In genomic region chr4:140606197-140606596, GRCm38 (mm10) we compare ENCODE assay signal across 25 mouse cellular contexts. TPM values are rescaled to one million over a fixed set of nuclear protein-coding genes. Genes with fewer than 3 reads are reported as not detected.
DNase-seq lines count a peak whose midpoint lies in the region; ATAC-seq and TF ChIP-seq lines count a peak whose summit lies in the region.
"Had no signal": no experiment of that assay in that cellular context is flagged by ENCODE, and none has a peak within 500 bp of the region (broad histone marks: within the 10 kb centered on the region; RNA-seq: fewer than 3 reads in every experiment).

No protein-coding gene starts in this region.

- peaks cover 51% of the 10 kb centered on the region for H3K36me3 ChIP-seq in hindbrain, embryonic 14.5 days (replicated peaks; ENCODE audit: control insufficient read depth, insufficient read depth)
- no peaks in the 10 kb centered on the region for H3K36me3 ChIP-seq in hindbrain, embryonic 11.5 days (ENCODE audit: control insufficient read depth, insufficient read depth, low read length)
- H3K36me3 ChIP-seq in forebrain, embryonic 16.5 days (ENCODE audit: control insufficient read depth, insufficient read depth) = peaks cover 4% of the 10 kb centered on the region
- H3K36me3 ChIP-seq in midbrain, embryonic 15.5 days (replicated peaks) = 0 out of 2 replicates have a peak, but pooled peaks cover 12% of the 10 kb centered on the region
- H3K36me3 ChIP-seq: liver, embryonic 12.5 days had no signal

- no peak overlapping the region for H3K4me2 ChIP-seq in hindbrain, embryonic 14.5 days (replicated peaks)
- no peak overlapping the region for H3K4me2 ChIP-seq in hindbrain, embryonic 11.5 days (replicated peaks; ENCODE audit: low read depth, low read length)
- H3K4me2 ChIP-seq in forebrain, embryonic 16.5 days (ENCODE audit: low read length) = no peak overlapping the region
- no peak overlapping the region for H3K4me2 ChIP-seq in midbrain, embryonic 15.5 days
- H3K4me2 ChIP-seq: embryonic facial prominence, embryonic 13.5 days; limb, embryonic 13.5 days; liver, embryonic 12.5 days; neural tube, embryonic 12.5 days had no signal

- ATAC-seq in hindbrain, embryonic 14.5 days (ENCODE audit: low FRiP score) = peak; percentile 53; the same call in 1 of the 2 replicates
- no peak for ATAC-seq in hindbrain, embryonic 11.5 days (ENCODE audit: low FRiP score)
- 0 out of 2 replicates have a peak, but pooled peaks have one; percentile 3 for ATAC-seq in forebrain, embryonic 16.5 days
- peak; percentile 37; the same call in 1 of the 2 replicates for ATAC-seq in midbrain, embryonic 15.5 days (replicated peaks)
- ATAC-seq: intestine, postnatal 0 days; liver, embryonic 12.5 days; lung, postnatal 0 days had no signal

- no peaks in the 10 kb centered on the region for H3K27me3 ChIP-seq in hindbrain, embryonic 14.5 days (ENCODE audit: control insufficient read depth, insufficient read depth, low read length)
- H3K27me3 ChIP-seq in hindbrain, embryonic 11.5 days (ENCODE audit: control insufficient read depth, insufficient read depth, low read length) = no peaks in the 10 kb centered on the region
- no peaks in the 10 kb centered on the region for H3K27me3 ChIP-seq in forebrain, embryonic 16.5 days (replicated peaks; ENCODE audit: control insufficient read depth, insufficient read depth, low read length)
- no peaks in the 10 kb centered on the region for H3K27me3 ChIP-seq in midbrain, embryonic 15.5 days (replicated peaks)
- H3K27me3 ChIP-seq: embryonic facial prominence, embryonic 13.5 days; limb, embryonic 13.5 days; liver, embryonic 12.5 days; neural tube, embryonic 12.5 days had no signal

- DNase-seq in hindbrain, embryonic 14.5 days (ENCODE audit: low spot score) = no peak
- DNase-seq in hindbrain, embryonic 11.5 days (ENCODE audit: low spot score) = no peak
- peak; percentile 59 for DNase-seq in brain, embryonic 14.5 days (ENCODE audit: low read depth)
- DNase-seq in kidney, postnatal 10 days = no peak
- DNase-seq in frontal cortex, postnatal 36 days (ENCODE audit: low spot score in 2 of 2) = no peak
- DNase-seq: adrenal gland, postnatal 25 days; B cell, adult 2 months; cerebellum, adult 18-20 months; gastrocnemius, postnatal 14 days; heart, postnatal 14 days; kidney, postnatal 36 days; lung, adult 18-20 months; lung, postnatal 4 days; right cerebral cortex, postnatal 14 days; thymus, postnatal 4 days had no signal

- TF ChIP-seq CTCF in brain, embryonic 14.5 days (IDR thresholded peaks at IDR 0.05; ENCODE audit: borderline replicate concordance, extremely low read depth, insufficient read depth, insufficient read length) = no peak

- H3K9ac ChIP-seq in hindbrain, embryonic 14.5 days = no peak overlapping the region
- no peak overlapping the region for H3K9ac ChIP-seq in hindbrain, embryonic 11.5 days (ENCODE audit: low read depth, low read length)
- no peak overlapping the region for H3K9ac ChIP-seq in forebrain, embryonic 16.5 days (replicated peaks; ENCODE audit: low read depth, low read length)
- no peak overlapping the region for H3K9ac ChIP-seq in midbrain, embryonic 15.5 days
- H3K9ac ChIP-seq: embryonic facial prominence, embryonic 13.5 days; limb, embryonic 13.5 days; liver, embryonic 12.5 days; neural tube, embryonic 12.5 days had no signal

- H3K4me3 ChIP-seq in hindbrain, embryonic 14.5 days (replicated peaks; ENCODE audit: low read length) = no peak overlapping the region
- H3K4me3 ChIP-seq in hindbrain, embryonic 11.5 days (ENCODE audit: low read depth, low read length) = no peak overlapping the region
- no peak overlapping the region for H3K4me3 ChIP-seq in forebrain, embryonic 16.5 days (replicated peaks; ENCODE audit: low read length)
- H3K4me3 ChIP-seq in midbrain, embryonic 15.5 days = no peak overlapping the region
- H3K4me3 ChIP-seq: embryonic facial prominence, embryonic 13.5 days; layer of hippocampus, adult 2 months; left cerebral cortex, adult 2 months; limb, embryonic 13.5 days; liver, embryonic 12.5 days; neural tube, embryonic 12.5 days had no signal

- H3K27ac ChIP-seq in hindbrain, embryonic 14.5 days = peak overlapping the region; percentile 41; the same call in 1 of the 2 replicates
- no peak overlapping the region for H3K27ac ChIP-seq in hindbrain, embryonic 11.5 days (ENCODE audit: low read depth, low read length)
- no peak overlapping the region for H3K27ac ChIP-seq in forebrain, embryonic 16.5 days (ENCODE audit: low read length)
- H3K27ac ChIP-seq in midbrain, embryonic 15.5 days = peak overlapping the region; percentile 52; the same call in 1 of the 2 replicates
- H3K27ac ChIP-seq: embryonic facial prominence, embryonic 13.5 days; layer of hippocampus, adult 2 months; left cerebral cortex, adult 2 months; limb, embryonic 13.5 days; liver, embryonic 12.5 days; neural tube, embryonic 12.5 days had no signal

- H3K4me1 ChIP-seq in hindbrain, embryonic 14.5 days (replicated peaks; ENCODE audit: control insufficient read depth, insufficient read depth, low read length) = peaks cover 8% of the 10 kb centered on the region; the same call in 1 of the 2 replicates
- H3K4me1 ChIP-seq in hindbrain, embryonic 11.5 days (replicated peaks; ENCODE audit: control insufficient read depth, insufficient read depth, low read length) = 0 out of 2 replicates have a peak, but pooled peaks cover 1% of the 10 kb centered on the region
- H3K4me1 ChIP-seq in forebrain, embryonic 16.5 days (replicated peaks; ENCODE audit: control insufficient read depth, insufficient read depth, low read length) = peaks cover 6% of the 10 kb centered on the region; the same call in 1 of the 2 replicates
- peaks cover 7% of the 10 kb centered on the region for H3K4me1 ChIP-seq in midbrain, embryonic 15.5 days

- no peak for TF ChIP-seq POLR2A in brain, embryonic 14.5 days (IDR thresholded peaks at IDR 0.05; ENCODE audit: borderline replicate concordance, extremely low read depth, insufficient read depth, insufficient read length, poor library complexity, severe bottlenecking)

- 62% methylated on average over 7 of the region's 7 CpGs for WGBS in hindbrain, embryonic 14.5 days
- 83% methylated on average over 7 of the region's 7 CpGs for WGBS in hindbrain, embryonic 11.5 days
- WGBS in forebrain, embryonic 16.5 days = 67% methylated on average over 7 of the region's 7 CpGs
- 66% methylated on average over 7 of the region's 7 CpGs for WGBS in midbrain, embryonic 15.5 days

- no peaks in the 10 kb centered on the region for H3K9me3 ChIP-seq in hindbrain, embryonic 14.5 days (ENCODE audit: control insufficient read depth, low read length)
- no peaks in the 10 kb centered on the region for H3K9me3 ChIP-seq in hindbrain, embryonic 11.5 days (ENCODE audit: control insufficient read depth, low read length)
- no peaks in the 10 kb centered on the region for H3K9me3 ChIP-seq in forebrain, embryonic 16.5 days (ENCODE audit: control insufficient read depth, low read length)
- no peaks in the 10 kb centered on the region for H3K9me3 ChIP-seq in midbrain, embryonic 15.5 days
- H3K9me3 ChIP-seq: embryonic facial prominence, embryonic 13.5 days; limb, embryonic 13.5 days; liver, embryonic 12.5 days; neural tube, embryonic 12.5 days had no signal

RNA-seq across cellular contexts. Expression of gene Arhgef10l, which starts 59.6 kb away (rescaled TPM):
- polyA plus RNA-seq in hindbrain, embryonic 14.5 days (2014; fragmentation: Nextera tagmentation; extraction: Ambion mirVana) = 19.6 and 21.9 TPM in 2 replicates
- polyA plus RNA-seq in hindbrain, embryonic 11.5 days (2014; fragmentation: Nextera tagmentation; extraction: Ambion mirVana) = 13.8 and 14.5 TPM in 2 replicates
- polyA plus RNA-seq in brain, embryonic 14.5 days (2012; rRNA removed) = 43.4 and 45.9 TPM in 2 replicates
- 20.5 and 23.0 TPM in 2 replicates for polyA plus RNA-seq in forebrain, embryonic 16.5 days (2015; fragmentation: Nextera tagmentation; extraction: Ambion mirVana)
- 30.7 and 31.5 TPM in 2 replicates for polyA plus RNA-seq in midbrain, embryonic 15.5 days (2015; fragmentation: Nextera tagmentation; extraction: Ambion mirVana)

Comparison
In these comparisons a context has a peak if more than half of its experiments do, and no peak if none do; other contexts are left out.
1. H3K27ac ChIP-seq: peak in hindbrain, embryonic 14.5 days (single experiment) and midbrain, embryonic 15.5 days (single experiment); none in hindbrain, embryonic 11.5 days (single experiment) and forebrain, embryonic 16.5 days (single experiment).